In the genomic region with DNA sequence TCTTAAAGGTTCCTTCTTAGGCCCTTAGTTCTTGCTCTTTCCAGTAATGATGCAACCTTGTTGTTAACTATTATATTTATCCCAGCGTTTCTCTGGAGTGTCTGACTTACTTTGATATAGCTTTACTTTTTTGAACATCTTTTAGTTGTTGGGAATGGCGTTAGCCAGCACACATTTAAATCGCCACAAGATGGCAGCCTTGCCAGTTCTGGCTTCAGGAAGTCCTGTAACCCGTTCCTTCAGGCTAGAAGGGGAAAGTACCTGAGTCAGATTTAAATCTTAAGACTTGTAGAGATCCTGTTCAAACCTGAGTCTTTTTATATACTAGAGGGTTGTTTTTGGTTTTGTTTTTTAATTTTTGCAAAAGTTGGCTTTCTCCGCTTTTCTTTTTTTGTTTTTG, we compare ENCODE assay signal across 9 mouse cellular contexts. TPM values are rescaled to one million over a fixed set of nuclear protein-coding genes. Genes with fewer than 3 reads are reported as not detected.
DNase-seq lines count a peak whose midpoint lies in the region; ATAC-seq and TF ChIP-seq lines count a peak whose summit lies in the region.
"Had no signal": no experiment of that assay in that cellular context is flagged by ENCODE, and none has a peak within 500 bp of the region (broad histone marks: within the 10 kb centered on the region; RNA-seq: fewer than 3 reads in every experiment).

No protein-coding gene starts in this region.

- H3K27me3 ChIP-seq in forebrain, postnatal 0 days (ENCODE audit: insufficient read depth, low read length): no peaks in the 10 kb centered on the region
- H3K27me3 ChIP-seq in liver, embryonic 16.5 days (ENCODE audit: control insufficient read depth, insufficient read depth, low read depth, low read length): no peaks in the 10 kb centered on the region
- H3K27me3 ChIP-seq: neural tube, embryonic 13.5 days had no signal

- no peak overlapping the region for H3K27ac ChIP-seq in forebrain, postnatal 0 days (ENCODE audit: low read depth, low read length)
- H3K27ac ChIP-seq in liver, embryonic 16.5 days (ENCODE audit: low read length): no peak overlapping the region
- H3K27ac ChIP-seq: neural tube, embryonic 13.5 days had no signal

- H3K9me3 ChIP-seq in forebrain, postnatal 0 days (ENCODE audit: low read length): no peaks in the 10 kb centered on the region
- no peaks in the 10 kb centered on the region for H3K9me3 ChIP-seq in liver, embryonic 16.5 days (replicated peaks; ENCODE audit: control insufficient read depth, low read length)
- H3K9me3 ChIP-seq: neural tube, embryonic 13.5 days had no signal

- no peak overlapping the region for H3K4me3 ChIP-seq in forebrain, postnatal 0 days (ENCODE audit: low read depth, low read length)
- no peak overlapping the region for H3K4me3 ChIP-seq in liver, embryonic 16.5 days (ENCODE audit: low read depth, low read length)
- H3K4me3 ChIP-seq: neural tube, embryonic 13.5 days had no signal

- H3K4me2 ChIP-seq in forebrain, postnatal 0 days (ENCODE audit: low read depth): no peak overlapping the region
- H3K4me2 ChIP-seq in liver, embryonic 16.5 days (ENCODE audit: low read depth, low read length): no peak overlapping the region
- H3K4me2 ChIP-seq: neural tube, embryonic 13.5 days had no signal

- 14% methylated on average over 5 of the region's 5 CpGs for WGBS in forebrain, postnatal 0 days
- 15% methylated on average over 5 of the region's 5 CpGs for WGBS in liver, embryonic 16.5 days (ENCODE audit: insufficient replicate concordance)

- H3K4me1 ChIP-seq in forebrain, postnatal 0 days (ENCODE audit: insufficient read depth): no peaks in the 10 kb centered on the region
- H3K4me1 ChIP-seq in liver, embryonic 16.5 days (ENCODE audit: control insufficient read depth, low read depth, low read length): no peaks in the 10 kb centered on the region
- H3K4me1 ChIP-seq: neural tube, embryonic 13.5 days had no signal

- no peaks in the 10 kb centered on the region for H3K36me3 ChIP-seq in forebrain, postnatal 0 days (ENCODE audit: insufficient read depth)
- H3K36me3 ChIP-seq in liver, embryonic 16.5 days (ENCODE audit: control insufficient read depth, insufficient read depth): no peaks in the 10 kb centered on the region
- H3K36me3 ChIP-seq: neural tube, embryonic 13.5 days had no signal

- peak; percentile 70 for ATAC-seq in forebrain, postnatal 0 days
- ATAC-seq in liver, embryonic 16.5 days (ENCODE audit: low read depth): peak; percentile 32; the same call in 1 of the 2 replicates

- peak; percentile 58 for DNase-seq in ovary, postnatal 14 days (ENCODE audit: low spot score)
- no peak for DNase-seq in ovary, postnatal 10 days (ENCODE audit: low spot score)
- DNase-seq in adrenal gland, postnatal 36 days: peak; percentile 49 to 75
- peak; percentile 86 for DNase-seq in forebrain, postnatal 0 days
- peak; percentile 69 for DNase-seq in kidney, adult 18-20 months
- peak; percentile 49 for DNase-seq in retina, postnatal 7 days (ENCODE audit: low read depth, low spot score)
- no peak for DNase-seq in c-Kit-positive CD71-positive TER-119-positive erythroid progenitor cells, embryonic 14.5 days (ENCODE audit: low spot score)

- no peak overlapping the region for H3K9ac ChIP-seq in forebrain, postnatal 0 days
- no peak overlapping the region for H3K9ac ChIP-seq in liver, embryonic 16.5 days (ENCODE audit: low read depth, low read length)
- H3K9ac ChIP-seq: neural tube, embryonic 13.5 days had no signal

- TF ChIP-seq CTCF in forebrain, postnatal 0 days (IDR thresholded peaks at IDR 0.05; ENCODE audit: low read depth): peak; percentile 82

RNA-seq across cellular contexts. Expression of a gene that starts 12.5 kb away (rescaled TPM):
- total RNA-seq in adrenal gland, postnatal 36 days (2021): 100 to 1,000 TPM; 139 to 163 TPM
- 155 and 161 TPM in 2 replicates for total RNA-seq in forebrain, postnatal 0 days (2014; rRNA removed)
- 68.5 and 75.2 TPM in 2 replicates for polyA plus RNA-seq in forebrain, postnatal 0 days (2015; fragmentation: Nextera tagmentation; extraction: Ambion mirVana)
- 26.4 and 33.7 TPM in 2 replicates for polyA plus RNA-seq in liver, embryonic 16.5 days (2015; fragmentation: Nextera tagmentation; extraction: Ambion mirVana)

Comparison
In these comparisons a context has a peak if more than half of its experiments do, and no peak if none do; other contexts are left out.
1. DNase-seq: peak in ovary, postnatal 14 days (single experiment), adrenal gland, postnatal 36 days (2 of 2), forebrain, postnatal 0 days (single experiment), kidney, adult 18-20 months (single experiment) and retina, postnatal 7 days (single experiment); none in ovary, postnatal 10 days (single experiment) and c-Kit-positive CD71-positive TER-119-positive erythroid progenitor cells, embryonic 14.5 days (single experiment).